Mouse (Mus musculus) effector memory CD4-positive, alpha-beta T cell, adult 5 months (primary cell): ENCODE measurements around the gene Phex. TPM values are rescaled to one million over a fixed set of nuclear protein-coding genes. Genes with fewer than 3 reads are reported as not detected.

ENCODE experiments used
- polyA plus RNA-seq: library from polyadenylated mRNA; unstranded; fragments of 100-300 nt; shearing (Covaris generic); gene quantifications from one replicate; pipeline ENCODE4 v1.2.1, GENCODE M21; 2017

Phex gene
- not detected for polyA plus RNA-seq

GRCm38 (mm10) chrX:157415212-157415611 is at the start of gene Phex:
TSS of gene Phex (minus strand) at chrX:157415312.

Other genes starting within 250 kb of the Phex start
- gene Sms, start 77.0 kb upstream of the Phex start, polyA plus RNA-seq: 85.9 TPM
- gene Yy2, start 153.7 kb upstream of the Phex start, polyA plus RNA-seq: 2.7 TPM
- 16.5 TPM for gene Mbtps2, start 183.4 kb upstream of the Phex start, polyA plus RNA-seq